Mouse (Mus musculus) stomach, postnatal 0 days (tissue): ENCODE data around the gene Rgs8. TPM values are rescaled to one million over a fixed set of nuclear protein-coding genes. Genes with fewer than 3 reads are reported as not detected.
A peak's percentile ranks its signal among the peaks of the same experiment; 100 is the strongest.

ENCODE experiments used
- ATAC-seq: fragments of 200-750 bp; cut with Nextera tagmentation; 2 replicates; pipeline ENCODE4 v1.8.0; 2017; ENCODE audit not compliant: low FRiP score, low TSS enrichment
- DNase-seq: peaks from one replicate; pipeline ENCODE4 v3.0.0-alpha.2; 2016; ENCODE audit warnings: low spot score
- H3K27ac ChIP-seq: fragments of 300-500 bp; sonication (generic); replicated peaks from 2 replicates; pipeline ENCODE4 v1.5.1; 2014; ENCODE audit warnings: mild to moderate bottlenecking, control low read depth
- H3K27me3 ChIP-seq: fragments of 300-500 bp; sonication (generic); 2 replicates; pipeline ENCODE4 v1.6.1; 2014; ENCODE audit warnings: low read length; ENCODE audit not compliant: control insufficient read depth, insufficient read depth
- H3K36me3 ChIP-seq: fragments of 300-500 bp; sonication (generic); 2 replicates; pipeline ENCODE4 v1.6.1; 2014; ENCODE audit warnings: low read length, mixed read lengths; ENCODE audit not compliant: control insufficient read depth, insufficient read depth
- H3K4me1 ChIP-seq: fragments of 300-500 bp; sonication (generic); replicated peaks from 2 replicates; pipeline ENCODE4 v1.6.1; 2014; ENCODE audit warnings: antibody characterized with exemption; ENCODE audit not compliant: control insufficient read depth, insufficient read depth
- H3K4me2 ChIP-seq: fragments of 300-500 bp; sonication (generic); replicated peaks from 2 replicates; pipeline ENCODE4 v1.6.1; 2014; ENCODE audit warnings: low read depth, mild to moderate bottlenecking, control low read depth, moderate library complexity
- H3K4me3 ChIP-seq: fragments of 300-500 bp; sonication (generic); 2 replicates; pipeline ENCODE4 v1.5.1; 2014; ENCODE audit warnings: low read depth, low read length, control low read depth
- H3K9ac ChIP-seq: fragments of 300-500 bp; sonication (generic); 2 replicates; pipeline ENCODE4 v1.6.1; 2014; ENCODE audit warnings: mild to moderate bottlenecking, low read length, control low read depth, mixed read lengths
- H3K9me3 ChIP-seq: fragments of 300-500 bp; sonication (generic); 2 replicates; pipeline ENCODE4 v1.6.1; 2016; ENCODE audit warnings: low read length; ENCODE audit not compliant: control insufficient read depth
- CTCF ChIP-seq: IDR thresholded peaks from 2 replicates; pipeline ENCODE4 v1.5.1; 2016; ENCODE audit warnings: antibody characterized with exemption, low read depth, mild to moderate bottlenecking, moderate library complexity
- EP300 ChIP-seq: optimal IDR thresholded peaks from 2 replicates; pipeline ENCODE3; 2016; ENCODE audit warnings: antibody characterized with exemption
- WGBS: fragments of 180-500 bp; shearing (Covaris S2); extraction: QIAGEN DNeasy Blood & Tissue Kit; methylation state at CpG from one replicate; pipeline ENCODE4 v1.1.7; 2014; 5-methylcytosine and 5-hydroxymethylcytosine counted together
- polyA plus RNA-seq: library from polyadenylated mRNA; unstranded; fragments of >200 nt; fragmentation: Nextera tagmentation; extraction: Ambion mirVana; gene quantifications from 2 replicates; pipeline ENCODE4 v1.2.1, GENCODE M21; 2015

Rgs8 gene
- polyA plus RNA-seq, 1 experiment from 2014 or later, result 0.16 TPM

DNA sequence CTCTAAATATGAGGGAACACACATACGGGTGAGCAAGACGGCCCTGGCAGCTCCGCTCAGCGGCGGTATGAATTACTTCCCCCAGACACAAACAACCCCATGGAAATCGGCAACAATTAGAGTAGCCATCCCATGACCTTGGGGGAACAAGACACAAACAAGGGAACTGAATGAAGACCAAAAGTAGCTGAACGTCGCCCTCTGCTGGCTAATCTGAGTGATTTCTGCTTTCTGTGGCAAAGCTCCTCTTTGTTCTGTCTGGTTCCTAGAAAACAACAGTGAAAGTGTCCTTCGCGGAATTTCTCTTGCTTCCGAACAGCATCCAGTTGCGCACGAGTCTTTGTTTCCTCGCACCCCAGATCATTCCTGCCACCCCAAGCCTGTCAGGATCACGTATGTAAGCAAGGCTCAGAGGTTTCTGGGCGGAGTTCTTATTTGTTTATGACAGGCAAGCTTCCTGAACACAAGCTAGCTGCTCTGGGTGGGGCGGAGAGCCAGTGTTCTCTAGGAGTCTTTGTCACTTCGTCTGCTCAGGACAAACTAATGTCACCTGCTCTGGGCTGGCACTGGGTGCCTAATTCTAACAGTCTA lies 96.5 kb downstream of the Rgs8 start, which contains the start of gene Rnasel:
Gene Rnasel, plus strand, starts transcription at position 216 of the 591 bp plus-strand sequence.
- H3K27me3 ChIP-seq, result no peaks in the 10 kb centered on the region
- H3K4me3 ChIP-seq, result peak within 1 kb of the TSS; percentile 40
- H3K4me1 ChIP-seq, result no peaks in the 10 kb centered on the region
- no peaks in the 10 kb centered on the region for H3K36me3 ChIP-seq
- ATAC-seq (peak; percentile 85), DNase-seq (peak; percentile 76)
- TF ChIP-seq CTCF (peak; percentile 89), EP300 (no peak)
- 2% methylated on average over 18 of the region's 18 CpGs for WGBS
- peak within 1 kb of the TSS; percentile 65 for H3K9ac ChIP-seq
- H3K9me3 ChIP-seq, result no peaks in the 10 kb centered on the region
- H3K4me2 ChIP-seq, result peak within 1 kb of the TSS; percentile 63
- H3K27ac ChIP-seq, result peak within 1 kb of the TSS; percentile 67

Other genes starting within 250 kb of the Rgs8 start
- gene Shcbp1l, start 227.9 kb upstream of the Rgs8 start, polyA plus RNA-seq, result 0.04 and 0.23 TPM in 2 replicates
- 6.6 and 10.6 TPM in 2 replicates for gene Dhx9, start 165.4 kb upstream of the Rgs8 start, polyA plus RNA-seq
- gene Npl, start 103.0 kb upstream of the Rgs8 start, polyA plus RNA-seq, result 4.1 and 5.3 TPM in 2 replicates
- 2.3 and 2.7 TPM in 2 replicates for gene Rgs16, start 87.3 kb downstream of the Rgs8 start, polyA plus RNA-seq
- gene Rnasel, start 96.4 kb downstream of the Rgs8 start, polyA plus RNA-seq, result 11.8 TPM in 2 replicates
- 0.05 and 0.12 TPM in 2 replicates for gene Rgsl1, start 191.1 kb downstream of the Rgs8 start, polyA plus RNA-seq
- 0.07 and 0.11 TPM in 2 replicates for gene Teddm1b, start 221.3 kb downstream of the Rgs8 start, polyA plus RNA-seq
- gene Teddm1a, start 238.7 kb downstream of the Rgs8 start, polyA plus RNA-seq, result not detected in 2 replicates
- gene Glul, start 246.9 kb downstream of the Rgs8 start, polyA plus RNA-seq, result 330 and 353 TPM in 2 replicates
- gene Teddm2, start 247.2 kb downstream of the Rgs8 start, polyA plus RNA-seq, result 0.80 and 0.85 TPM in 2 replicates